Mouse (Mus musculus) thymus, postnatal 0 days (tissue): ENCODE data around the gene Usp49. TPM values are rescaled to one million over a fixed set of nuclear protein-coding genes. Genes with fewer than 3 reads are reported as not detected.

ENCODE experiments used
- DNase-seq: peaks from one replicate; pipeline ENCODE4 v3.0.0-alpha.2; 2015; ENCODE audit warnings: low spot score
- polyA plus RNA-seq: library from polyadenylated mRNA; unstranded; fragments of >200 nt; fragmentation: Nextera tagmentation; extraction: Ambion mirVana; gene quantifications from 2 replicates; pipeline ENCODE4 v1.2.1, GENCODE M21; 2015

Gene Usp49
- polyA plus RNA-seq, 1 experiment from 2014 or later: 4.6 TPM

- DNase-seq: no peak
Measured at GRCm38 (mm10) chr17:47735553-47736100, 105.1 kb downstream of the Usp49 start.

Other genes starting within 250 kb of the Usp49 start
- 0.40 and 0.57 TPM in 2 replicates for gene Guca1b, start 245.3 kb upstream of the Usp49 start, polyA plus RNA-seq
- gene Guca1a, start 230.1 kb upstream of the Usp49 start, polyA plus RNA-seq: 0.84 and 1.3 TPM in 2 replicates
- 0.46 and 0.53 TPM in 2 replicates for gene AI661453, start 194.1 kb upstream of the Usp49 start, polyA plus RNA-seq
- gene 1700001C19Rik, start 193.3 kb upstream of the Usp49 start, polyA plus RNA-seq: 0.99 and 1.4 TPM in 2 replicates
- gene Taf8, start 128.4 kb upstream of the Usp49 start, polyA plus RNA-seq: 28.0 and 30.8 TPM in 2 replicates
- 1,113 and 1,146 TPM in 2 replicates for gene Ccnd3, start 125.6 kb upstream of the Usp49 start, polyA plus RNA-seq
- gene Bysl, start 19.2 kb upstream of the Usp49 start, polyA plus RNA-seq: 21.3 and 22.4 TPM in 2 replicates
- gene Med20, start 19.1 kb upstream of the Usp49 start, polyA plus RNA-seq: 46.9 and 50.1 TPM in 2 replicates
- gene Gm20517, start 19.1 kb upstream of the Usp49 start, polyA plus RNA-seq: 1.8 TPM in 2 replicates
- 431 and 452 TPM in 2 replicates for gene Tomm6, start 57.7 kb downstream of the Usp49 start, polyA plus RNA-seq
- gene Frs3, start 58.3 kb downstream of the Usp49 start, polyA plus RNA-seq: 0.98 and 1.3 TPM in 2 replicates
- 0.12 and 0.18 TPM in 2 replicates for gene Gm21981, start 63.8 kb downstream of the Usp49 start, polyA plus RNA-seq
- 0.81 and 1.2 TPM in 2 replicates for gene Prickle4, start 64.0 kb downstream of the Usp49 start, polyA plus RNA-seq
- gene Pgc, start 96.2 kb downstream of the Usp49 start, polyA plus RNA-seq: 2.4 and 2.5 TPM in 2 replicates
- 4.7 and 5.5 TPM in 2 replicates for gene Tfeb, start 106.3 kb downstream of the Usp49 start, polyA plus RNA-seq
- gene Mdfi, start 204.0 kb downstream of the Usp49 start, polyA plus RNA-seq: 3.5 and 3.7 TPM in 2 replicates